Mouse (Mus musculus) brain, embryonic 14.5 days (tissue): ENCODE data around the gene Apobec2.

Experiments used
- CTCF ChIP-seq: fragments of 200-500 bp; IDR thresholded peaks from 2 replicates; pipeline ENCODE4 v1.5.1; 2012; ENCODE audit warnings: inconsistent platforms, mild to moderate bottlenecking, moderate library complexity, borderline replicate concordance; ENCODE audit not compliant: insufficient read depth, insufficient read length; ENCODE audit errors: extremely low read depth
- POLR2A ChIP-seq: fragments of 200-500 bp; IDR thresholded peaks from 2 replicates; pipeline ENCODE4 v1.6.1; 2012; ENCODE audit warnings: mild to moderate bottlenecking, inconsistent platforms, borderline replicate concordance; ENCODE audit not compliant: poor library complexity, insufficient read depth, insufficient read length, severe bottlenecking; ENCODE audit errors: extremely low read depth

GRCm38 (mm10) chr17:48455955-48456354 lies 23.2 kb upstream of the Apobec2 start:
- no peak for TF ChIP-seq POLR2A
- no peak for TF ChIP-seq CTCF
